Mouse (Mus musculus): ENCODE measurements at regions not wholly inside any gene's neighbourhood (a gene's known extent, or its start where the extent isn't known, plus 50 kb on each side); places are given as distances from the start of the nearest gene placed in this dataset.

DNA sequence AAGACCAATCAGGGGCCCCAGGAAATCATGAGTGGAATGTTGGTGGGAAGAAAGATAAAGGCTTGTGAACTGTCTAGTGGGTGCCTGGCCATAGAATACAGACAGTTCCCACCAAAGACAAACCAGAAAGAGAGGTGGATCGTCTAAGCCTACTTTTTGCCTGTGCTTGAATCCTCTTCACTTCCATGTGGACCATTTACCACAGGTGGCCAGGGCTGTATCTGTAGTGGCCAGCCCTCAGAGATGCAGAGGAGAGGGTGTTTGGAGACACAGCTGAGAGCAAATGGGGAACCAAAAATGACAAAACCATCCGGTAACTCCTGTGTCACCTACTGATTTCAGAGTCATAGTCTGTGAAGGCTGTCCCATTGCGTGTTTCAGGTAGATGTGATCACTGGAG is 161.0 kb upstream of the Dnajc19 start:
- Histone ChIP-seq H3K27ac (replicated peaks in 1 of 2; ENCODE audit: control insufficient read depth in 1 of 2, insufficient read depth in 1 of 2, low read depth in 2 of 2, low read length in 2 of 2) (no peak overlapping the region), H3K4me1 (ENCODE audit: control insufficient read depth in 2 of 2, insufficient read depth in 2 of 2, low read length in 2 of 2) (no peaks in the 10 kb centered on the region), H3K27me3 (ENCODE audit: control insufficient read depth, insufficient read depth, low read length) (no peaks in the 10 kb centered on the region), H3K4me2 (ENCODE audit: low read length) (no peak overlapping the region), H3K9me3 (ENCODE audit: control insufficient read depth, low read length) (no peaks in the 10 kb centered on the region), H3K36me3 (ENCODE audit: control insufficient read depth, insufficient read depth, low read length) (no peaks in the 10 kb centered on the region), H3K9ac (ENCODE audit: low read length) (no peak overlapping the region), H3K4me3 (ENCODE audit: control insufficient read depth in 1 of 2, insufficient read depth in 1 of 2, low read depth in 1 of 2, low read length in 2 of 2) (no peak overlapping the region)
- no peak for ATAC-seq (ENCODE audit: insufficient number of reproducible peaks, insufficient read depth, low FRiP score, low read depth)
- 78% methylated on average over 3 of the region's 3 CpGs for WGBS

DNA sequence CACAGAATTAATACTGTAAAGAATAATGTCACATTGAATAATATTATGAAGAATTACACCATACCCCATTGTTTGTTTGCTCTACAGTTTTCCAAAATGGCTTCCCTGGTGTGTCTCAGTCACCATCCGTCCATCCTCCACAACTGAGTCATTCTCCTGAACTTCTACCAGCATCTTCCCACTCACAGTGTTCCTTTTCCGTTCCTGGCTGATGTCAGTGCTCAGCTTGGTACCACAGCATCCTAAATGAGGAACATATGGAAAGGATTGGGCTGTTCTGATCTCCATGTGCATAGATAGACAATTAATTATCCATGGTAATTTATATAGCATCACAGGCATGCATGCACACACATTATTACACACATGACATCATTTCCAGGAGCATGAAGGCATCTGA is 158.9 kb upstream of the Dnajc19 start:
- no peak overlapping the region for H3K4me2 ChIP-seq (ENCODE audit: low read length)
- no peaks in the 10 kb centered on the region for H3K9me3 ChIP-seq (ENCODE audit: control insufficient read depth, low read length)
- no peak overlapping the region for H3K9ac ChIP-seq (ENCODE audit: low read length)
- no peak for ATAC-seq (ENCODE audit: insufficient number of reproducible peaks, insufficient read depth, low FRiP score, low read depth)
- H3K27ac ChIP-seq (replicated peaks in 1 of 2; ENCODE audit: control insufficient read depth in 1 of 2, insufficient read depth in 1 of 2, low read depth in 2 of 2, low read length in 2 of 2): no peak overlapping the region
- WGBS: 56% methylated on average over 2 of the region's 2 CpGs
- H3K4me3 ChIP-seq (ENCODE audit: control insufficient read depth in 1 of 2, insufficient read depth in 1 of 2, low read depth in 1 of 2, low read length in 2 of 2): no peak overlapping the region
- H3K4me1 ChIP-seq (ENCODE audit: control insufficient read depth in 2 of 2, insufficient read depth in 2 of 2, low read length in 2 of 2): no peaks in the 10 kb centered on the region
- H3K36me3 ChIP-seq (ENCODE audit: control insufficient read depth, insufficient read depth, low read length): no peaks in the 10 kb centered on the region
- H3K27me3 ChIP-seq (ENCODE audit: control insufficient read depth, insufficient read depth, low read length): no peaks in the 10 kb centered on the region

GRCm38 (mm10) chr3:34234391-34234790 is 153.3 kb upstream of the Dnajc19 start:
- no peak overlapping the region for H3K9ac ChIP-seq (ENCODE audit: low read length)
- no peaks in the 10 kb centered on the region for H3K27me3 ChIP-seq (ENCODE audit: control insufficient read depth, insufficient read depth, low read length)
- no peaks in the 10 kb centered on the region for H3K36me3 ChIP-seq (ENCODE audit: control insufficient read depth, insufficient read depth, low read length)
- H3K4me1 ChIP-seq (ENCODE audit: control insufficient read depth in 2 of 2, insufficient read depth in 2 of 2, low read length in 2 of 2): no peaks in the 10 kb centered on the region
- ATAC-seq (ENCODE audit: insufficient number of reproducible peaks, insufficient read depth, low FRiP score, low read depth): no peak
- no peaks in the 10 kb centered on the region for H3K9me3 ChIP-seq (ENCODE audit: control insufficient read depth, low read length)
- no peak overlapping the region for H3K4me3 ChIP-seq (ENCODE audit: control insufficient read depth in 1 of 2, insufficient read depth in 1 of 2, low read depth in 1 of 2, low read length in 2 of 2)
- H3K27ac ChIP-seq (replicated peaks in 1 of 2; ENCODE audit: control insufficient read depth in 1 of 2, insufficient read depth in 1 of 2, low read depth in 2 of 2, low read length in 2 of 2): no peak overlapping the region
- no peak overlapping the region for H3K4me2 ChIP-seq (ENCODE audit: low read length)
- WGBS: 74% methylated on average over 8 of the region's 8 CpGs

- no peaks in the 10 kb centered on the region for H3K4me1 ChIP-seq (ENCODE audit: control insufficient read depth in 2 of 2, insufficient read depth in 2 of 2, low read length in 2 of 2)
- H3K4me2 ChIP-seq (ENCODE audit: low read length): no peak overlapping the region
- H3K4me3 ChIP-seq (ENCODE audit: control insufficient read depth in 1 of 2, insufficient read depth in 1 of 2, low read depth in 1 of 2, low read length in 2 of 2): no peak overlapping the region
- no peaks in the 10 kb centered on the region for H3K9me3 ChIP-seq (ENCODE audit: control insufficient read depth, low read length)
- 76% methylated on average over 7 of the region's 7 CpGs for WGBS
- no peak overlapping the region for H3K9ac ChIP-seq (ENCODE audit: low read length)
- no peaks in the 10 kb centered on the region for H3K36me3 ChIP-seq (ENCODE audit: control insufficient read depth, insufficient read depth, low read length)
- H3K27ac ChIP-seq (replicated peaks in 1 of 2; ENCODE audit: control insufficient read depth in 1 of 2, insufficient read depth in 1 of 2, low read depth in 2 of 2, low read length in 2 of 2): no peak overlapping the region
- H3K27me3 ChIP-seq (ENCODE audit: control insufficient read depth, insufficient read depth, low read length): no peaks in the 10 kb centered on the region
- ATAC-seq (ENCODE audit: insufficient number of reproducible peaks, insufficient read depth, low FRiP score, low read depth): no peak
These were observed 151.5 kb upstream of the Dnajc19 start for GRCm38 (mm10) chr3:34232329-34233250.

- H3K9me3 ChIP-seq (ENCODE audit: control insufficient read depth, low read length): no peaks in the 10 kb centered on the region
- H3K4me3 ChIP-seq (ENCODE audit: control insufficient read depth in 1 of 2, insufficient read depth in 1 of 2, low read depth in 1 of 2, low read length in 2 of 2): no peak overlapping the region
- H3K4me2 ChIP-seq (ENCODE audit: low read length): no peak overlapping the region
- WGBS: 58% methylated on average over 9 of the region's 9 CpGs
- no peaks in the 10 kb centered on the region for H3K36me3 ChIP-seq (ENCODE audit: control insufficient read depth, insufficient read depth, low read length)
- no peak for ATAC-seq (ENCODE audit: insufficient number of reproducible peaks, insufficient read depth, low FRiP score, low read depth)
- no peaks in the 10 kb centered on the region for H3K4me1 ChIP-seq (ENCODE audit: control insufficient read depth in 2 of 2, insufficient read depth in 2 of 2, low read length in 2 of 2)
- H3K27me3 ChIP-seq (ENCODE audit: control insufficient read depth, insufficient read depth, low read length): no peaks in the 10 kb centered on the region
- no peak overlapping the region for H3K9ac ChIP-seq (ENCODE audit: low read length)
- H3K27ac ChIP-seq (replicated peaks in 1 of 2; ENCODE audit: control insufficient read depth in 1 of 2, insufficient read depth in 1 of 2, low read depth in 2 of 2, low read length in 2 of 2): no peak overlapping the region
These were observed 150.6 kb upstream of the Dnajc19 start for GRCm38 (mm10) chr3:34231593-34232328.

DNA sequence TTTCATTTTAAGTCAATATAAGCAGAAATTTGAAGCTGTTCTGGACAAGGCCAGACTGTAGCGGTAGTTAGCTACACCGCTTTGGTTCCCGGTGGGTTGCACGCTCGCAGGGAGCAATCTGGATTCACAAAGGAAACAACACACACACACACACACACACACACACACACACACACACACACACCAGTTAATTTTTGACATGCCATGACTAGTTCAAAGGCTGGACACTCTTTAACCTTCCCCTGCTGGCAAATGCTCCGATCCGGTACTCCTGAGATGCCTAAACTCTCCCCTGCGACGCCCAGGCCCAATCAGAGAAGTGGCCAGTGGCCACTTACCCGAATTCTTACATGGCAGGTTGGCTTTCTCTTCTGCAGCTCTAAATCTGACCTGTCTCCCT is 141.2 kb upstream of the Dnajc19 start:
- no peak overlapping the region for H3K4me3 ChIP-seq (ENCODE audit: control insufficient read depth in 1 of 2, insufficient read depth in 1 of 2, low read depth in 1 of 2, low read length in 2 of 2)
- H3K4me1 ChIP-seq (ENCODE audit: control insufficient read depth in 2 of 2, insufficient read depth in 2 of 2, low read length in 2 of 2): no peaks in the 10 kb centered on the region
- no peaks in the 10 kb centered on the region for H3K27me3 ChIP-seq (ENCODE audit: control insufficient read depth, insufficient read depth, low read length)
- H3K9me3 ChIP-seq (ENCODE audit: control insufficient read depth, low read length): peaks cover 2% of the 10 kb centered on the region; the same call in 1 of the 2 replicates
- no peaks in the 10 kb centered on the region for H3K36me3 ChIP-seq (ENCODE audit: control insufficient read depth, insufficient read depth, low read length)
- H3K9ac ChIP-seq (ENCODE audit: low read length): no peak overlapping the region
- 87% methylated on average over 10 of the region's 10 CpGs for WGBS
- no peak for ATAC-seq (ENCODE audit: insufficient number of reproducible peaks, insufficient read depth, low FRiP score, low read depth)
- H3K27ac ChIP-seq (replicated peaks in 1 of 2; ENCODE audit: control insufficient read depth in 1 of 2, insufficient read depth in 1 of 2, low read depth in 2 of 2, low read length in 2 of 2): no peak overlapping the region
- H3K4me2 ChIP-seq (ENCODE audit: low read length): no peak overlapping the region

GRCm38 (mm10) chr3:34219741-34220310 is 138.7 kb upstream of the Dnajc19 start:
- H3K4me2 ChIP-seq (ENCODE audit: low read length): no peak overlapping the region
- H3K4me3 ChIP-seq (ENCODE audit: control insufficient read depth in 1 of 2, insufficient read depth in 1 of 2, low read depth in 1 of 2, low read length in 2 of 2): no peak overlapping the region
- no peak overlapping the region for H3K9ac ChIP-seq (ENCODE audit: low read length)
- no peaks in the 10 kb centered on the region for H3K36me3 ChIP-seq (ENCODE audit: control insufficient read depth, insufficient read depth, low read length)
- peaks cover 2% of the 10 kb centered on the region; the same call in 1 of the 2 replicates for H3K9me3 ChIP-seq (ENCODE audit: control insufficient read depth, low read length)
- no peaks in the 10 kb centered on the region for H3K27me3 ChIP-seq (ENCODE audit: control insufficient read depth, insufficient read depth, low read length)
- no peak for ATAC-seq (ENCODE audit: insufficient number of reproducible peaks, insufficient read depth, low FRiP score, low read depth)
- 41% methylated on average over 10 of the region's 10 CpGs for WGBS
- no peak overlapping the region for H3K27ac ChIP-seq (replicated peaks in 1 of 2; ENCODE audit: control insufficient read depth in 1 of 2, insufficient read depth in 1 of 2, low read depth in 2 of 2, low read length in 2 of 2)
- no peaks in the 10 kb centered on the region for H3K4me1 ChIP-seq (ENCODE audit: control insufficient read depth in 2 of 2, insufficient read depth in 2 of 2, low read length in 2 of 2)

Measured in heart, embryonic 14.5 days (tissue).